8 mouse cellular contexts compared by ENCODE assay signal in genomic region chr4:155653451-155654182, GRCm38 (mm10). TPM values are rescaled to one million over a fixed set of nuclear protein-coding genes. Genes with fewer than 3 reads are reported as not detected.
A peak's percentile ranks its signal among the peaks of the same experiment; 100 is the strongest.
DNase-seq lines count a peak whose midpoint lies in the region; ATAC-seq lines count a peak whose summit lies in the region.

No protein-coding gene starts in this region.

- peaks cover 19% of the 10 kb centered on the region; the same call in 1 of the 2 replicates for H3K4me1 ChIP-seq in neural tube, embryonic 11.5 days (ENCODE audit: control insufficient read depth, insufficient read depth, low read length)
- H3K4me1 ChIP-seq in heart, embryonic 12.5 days (replicated peaks), result peaks cover 52% of the 10 kb centered on the region
- peaks cover 33% of the 10 kb centered on the region for H3K4me1 ChIP-seq in midbrain, embryonic 13.5 days (replicated peaks)

- peak overlapping the region; percentile 59 for H3K4me2 ChIP-seq in neural tube, embryonic 11.5 days (ENCODE audit: low read depth)
- peak overlapping the region; percentile 83 for H3K4me2 ChIP-seq in heart, embryonic 12.5 days
- H3K4me2 ChIP-seq in midbrain, embryonic 13.5 days (replicated peaks), result peak overlapping the region; percentile 59

- no peaks in the 10 kb centered on the region for H3K9me3 ChIP-seq in neural tube, embryonic 11.5 days (ENCODE audit: control insufficient read depth, low read length)
- no peaks in the 10 kb centered on the region for H3K9me3 ChIP-seq in heart, embryonic 12.5 days (replicated peaks)
- H3K9me3 ChIP-seq in midbrain, embryonic 13.5 days, result no peaks in the 10 kb centered on the region

- ATAC-seq in neural tube, embryonic 11.5 days (ENCODE audit: insufficient read depth, low FRiP score, low TSS enrichment), result no peak; the same call in 1 of the 2 replicates
- ATAC-seq in heart, embryonic 12.5 days (ENCODE audit: insufficient number of reproducible peaks, low FRiP score), result no peak
- peak; percentile 40 for ATAC-seq in midbrain, embryonic 13.5 days

- peak; percentile 59 for DNase-seq in neural tube, embryonic 11.5 days (ENCODE audit: low spot score)
- DNase-seq in neural tube, embryonic 10.5 days (ENCODE audit: extremely low spot score, low spot score), result no peak
- DNase-seq in cerebellum, adult 9-11 months, result peak; percentile 80
- DNase-seq in kidney, postnatal 10 days, result peak; percentile 58
- no peak for DNase-seq in left cerebral cortex, postnatal 25 days (ENCODE audit: low spot score in 2 of 2)
- no peak for DNase-seq in right cerebral cortex, postnatal 10 days (ENCODE audit: low spot score in 2 of 2)

- peaks cover 15% of the 10 kb centered on the region for H3K36me3 ChIP-seq in neural tube, embryonic 11.5 days (ENCODE audit: control insufficient read depth, insufficient read depth, low read length)
- H3K36me3 ChIP-seq in heart, embryonic 12.5 days, result peaks cover 50% of the 10 kb centered on the region
- peaks cover 57% of the 10 kb centered on the region for H3K36me3 ChIP-seq in midbrain, embryonic 13.5 days

- H3K27me3 ChIP-seq in neural tube, embryonic 11.5 days (ENCODE audit: control insufficient read depth, insufficient read depth, low read length), result peaks cover 53% of the 10 kb centered on the region
- peaks cover 34% of the 10 kb centered on the region for H3K27me3 ChIP-seq in heart, embryonic 12.5 days (replicated peaks)
- H3K27me3 ChIP-seq in midbrain, embryonic 13.5 days, result peaks cover 65% of the 10 kb centered on the region

- peak overlapping the region; percentile 49 for H3K9ac ChIP-seq in neural tube, embryonic 11.5 days (ENCODE audit: low read length)
- H3K9ac ChIP-seq in heart, embryonic 12.5 days, result peak overlapping the region; percentile 78
- H3K9ac ChIP-seq in midbrain, embryonic 13.5 days (replicated peaks), result peak overlapping the region; percentile 51

- peak overlapping the region; percentile 31 for H3K4me3 ChIP-seq in neural tube, embryonic 11.5 days (ENCODE audit: low read depth, low read length)
- peak overlapping the region; percentile 55 for H3K4me3 ChIP-seq in heart, embryonic 12.5 days
- peak overlapping the region; percentile 32 for H3K4me3 ChIP-seq in midbrain, embryonic 13.5 days (replicated peaks)

- 2% methylated on average over 31 of the region's 31 CpGs for whole genome bisulfite sequencing in neural tube, embryonic 11.5 days
- 2% methylated on average over 31 of the region's 31 CpGs for WGBS in heart, embryonic 12.5 days
- WGBS in midbrain, embryonic 13.5 days, result 2% methylated on average over 31 of the region's 31 CpGs

- intact Hi-C loops in left cerebral cortex, postnatal 25 days (cut with DNase I), result no loop called here

- no peak overlapping the region for H3K27ac ChIP-seq in neural tube, embryonic 11.5 days (ENCODE audit: low read depth, low read length)
- H3K27ac ChIP-seq in heart, embryonic 12.5 days (ENCODE audit: poor library complexity, severe bottlenecking), result peak overlapping the region; percentile 52
- H3K27ac ChIP-seq in midbrain, embryonic 13.5 days, result no peak overlapping the region

RNA-seq across cellular contexts. Expression of gene Mmp23, which starts 0.4 kb away (rescaled TPM):
- polyA plus RNA-seq in neural tube, embryonic 11.5 days (2014; fragmentation: Nextera tagmentation; extraction: Ambion mirVana), result 3.2 and 4.0 TPM in 2 replicates
- polyA plus RNA-seq in heart, embryonic 12.5 days (2016; fragmentation: Nextera tagmentation; extraction: Ambion mirVana), result 72.0 and 75.7 TPM in 2 replicates
- 3.6 and 3.8 TPM in 2 replicates for polyA plus RNA-seq in midbrain, embryonic 13.5 days (2015; fragmentation: Nextera tagmentation; extraction: Ambion mirVana)
- total RNA-seq in left cerebral cortex, postnatal 25 days (2021), result 1 to 10 TPM; 2.5 to 2.9 TPM

RNA-seq across cellular contexts. Expression of gene Gm10563, which starts 8.4 kb away (rescaled TPM):
- not detected in 2 replicates for polyA plus RNA-seq in neural tube, embryonic 11.5 days (2014; fragmentation: Nextera tagmentation; extraction: Ambion mirVana)
- polyA plus RNA-seq in heart, embryonic 12.5 days (2016; fragmentation: Nextera tagmentation; extraction: Ambion mirVana), result not detected in 2 replicates
- polyA plus RNA-seq in midbrain, embryonic 13.5 days (2015; fragmentation: Nextera tagmentation; extraction: Ambion mirVana), result not detected in 2 replicates
- not detected for total RNA-seq in left cerebral cortex, postnatal 25 days (2021)

RNA-seq across cellular contexts. Expression of gene Mib2, which starts 15.4 kb away (rescaled TPM):
- polyA plus RNA-seq in neural tube, embryonic 11.5 days (2014; fragmentation: Nextera tagmentation; extraction: Ambion mirVana), result 13.3 and 14.5 TPM in 2 replicates
- polyA plus RNA-seq in heart, embryonic 12.5 days (2016; fragmentation: Nextera tagmentation; extraction: Ambion mirVana), result 21.7 and 22.4 TPM in 2 replicates
- 32.6 and 41.9 TPM in 2 replicates for polyA plus RNA-seq in midbrain, embryonic 13.5 days (2015; fragmentation: Nextera tagmentation; extraction: Ambion mirVana)
- total RNA-seq in left cerebral cortex, postnatal 25 days (2021), result 100 to 1,000 TPM; 112 to 113 TPM

RNA-seq across cellular contexts. Expression of gene Cdk11b, which starts 29.0 kb away (rescaled TPM):
- polyA plus RNA-seq in neural tube, embryonic 11.5 days (2014; fragmentation: Nextera tagmentation; extraction: Ambion mirVana), result 70.5 and 74.7 TPM in 2 replicates
- 51.8 and 52.3 TPM in 2 replicates for polyA plus RNA-seq in heart, embryonic 12.5 days (2016; fragmentation: Nextera tagmentation; extraction: Ambion mirVana)
- 65.1 and 66.8 TPM in 2 replicates for polyA plus RNA-seq in midbrain, embryonic 13.5 days (2015; fragmentation: Nextera tagmentation; extraction: Ambion mirVana)
- total RNA-seq in left cerebral cortex, postnatal 25 days (2021), result 10 to 100 TPM; 45.9 to 53.1 TPM

RNA-seq across cellular contexts. Expression of gene Fndc10, which starts 40.5 kb away (rescaled TPM):
- polyA plus RNA-seq in neural tube, embryonic 11.5 days (2014; fragmentation: Nextera tagmentation; extraction: Ambion mirVana), result 2.2 and 2.7 TPM in 2 replicates
- 5.2 and 5.5 TPM in 2 replicates for polyA plus RNA-seq in heart, embryonic 12.5 days (2016; fragmentation: Nextera tagmentation; extraction: Ambion mirVana)
- polyA plus RNA-seq in midbrain, embryonic 13.5 days (2015; fragmentation: Nextera tagmentation; extraction: Ambion mirVana), result 5.0 and 6.4 TPM in 2 replicates
- total RNA-seq in left cerebral cortex, postnatal 25 days (2021), result 10 to 100 TPM; 26.5 to 29.2 TPM

Comparison
In these comparisons a context has a peak if more than half of its experiments do, and no peak if none do; other contexts are left out.
1. DNase-seq: peak in neural tube, embryonic 11.5 days (single experiment), cerebellum, adult 9-11 months (single experiment) and kidney, postnatal 10 days (single experiment); none in neural tube, embryonic 10.5 days (single experiment), left cerebral cortex, postnatal 25 days (0 of 2) and right cerebral cortex, postnatal 10 days (0 of 2).
2. RNA of gene Mmp23, which starts 0.4 kb away (polyA plus RNA-seq): 72.0 to 75.7 TPM in heart, embryonic 12.5 days; 3.2 to 4.0 TPM in neural tube, embryonic 11.5 days and 3.6 to 3.8 TPM in midbrain, embryonic 13.5 days; every median in the first group is over 10 times any median in the second.
3. Peak in every context shown above with its lines, with median percentiles within 50 percentile points of each other: H3K4me2 ChIP-seq, H3K4me3 ChIP-seq and H3K9ac ChIP-seq.